Mouse (Mus musculus): ENCODE measurements around the gene Ehbp1.

Gene Ehbp1

DNA sequence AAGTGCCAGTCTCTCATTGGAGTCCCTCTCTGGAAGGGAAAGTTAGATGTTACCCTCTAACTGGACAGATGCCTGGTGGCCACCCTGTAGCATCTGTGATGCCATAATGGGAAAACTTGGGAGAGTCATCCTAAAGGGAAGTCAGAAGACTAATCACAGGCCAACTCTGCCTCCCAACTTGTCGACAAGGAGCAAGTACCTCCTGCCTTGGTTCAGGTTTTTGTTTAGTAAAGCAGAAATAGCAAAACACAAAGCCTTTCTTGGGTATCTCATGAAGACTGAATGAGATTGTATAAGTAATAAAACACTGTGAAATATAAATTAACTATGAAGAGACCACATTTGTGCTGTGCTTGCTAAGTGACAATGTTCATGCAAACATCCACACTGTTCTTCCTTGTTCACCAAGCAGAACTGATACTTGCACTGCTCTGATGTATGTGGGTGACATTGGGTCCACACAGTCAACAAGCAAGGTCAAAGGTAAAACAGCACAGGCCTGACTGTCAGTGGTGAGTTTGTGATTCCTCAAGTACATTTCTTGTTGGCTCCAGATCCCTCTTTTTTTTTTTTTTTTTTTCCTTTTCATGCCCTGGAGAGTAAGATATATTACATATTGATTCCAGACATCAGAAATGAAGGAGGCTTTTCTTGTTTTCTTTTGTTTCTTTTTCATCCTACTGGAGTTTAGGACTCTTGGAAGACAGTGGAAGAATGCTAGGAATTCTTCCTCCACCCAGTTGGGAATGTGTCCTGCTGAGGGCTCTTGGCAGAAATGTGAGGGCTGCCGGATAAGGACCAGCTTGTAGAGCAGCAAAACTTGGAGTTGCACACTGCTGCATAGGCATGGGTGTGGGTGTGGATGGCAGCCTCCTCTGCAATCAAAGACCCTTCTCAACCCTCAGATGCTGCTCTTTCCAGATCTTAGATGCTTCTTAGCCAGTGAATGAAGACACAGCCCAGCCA lies at the start of gene Ehbp1:
Gene Ehbp1, minus strand, starts transcription at position 51 of the 966 bp plus-strand sequence.
- DNase-seq (ENCODE audit: low read depth, low spot score), result peak; percentile 35

DNA sequence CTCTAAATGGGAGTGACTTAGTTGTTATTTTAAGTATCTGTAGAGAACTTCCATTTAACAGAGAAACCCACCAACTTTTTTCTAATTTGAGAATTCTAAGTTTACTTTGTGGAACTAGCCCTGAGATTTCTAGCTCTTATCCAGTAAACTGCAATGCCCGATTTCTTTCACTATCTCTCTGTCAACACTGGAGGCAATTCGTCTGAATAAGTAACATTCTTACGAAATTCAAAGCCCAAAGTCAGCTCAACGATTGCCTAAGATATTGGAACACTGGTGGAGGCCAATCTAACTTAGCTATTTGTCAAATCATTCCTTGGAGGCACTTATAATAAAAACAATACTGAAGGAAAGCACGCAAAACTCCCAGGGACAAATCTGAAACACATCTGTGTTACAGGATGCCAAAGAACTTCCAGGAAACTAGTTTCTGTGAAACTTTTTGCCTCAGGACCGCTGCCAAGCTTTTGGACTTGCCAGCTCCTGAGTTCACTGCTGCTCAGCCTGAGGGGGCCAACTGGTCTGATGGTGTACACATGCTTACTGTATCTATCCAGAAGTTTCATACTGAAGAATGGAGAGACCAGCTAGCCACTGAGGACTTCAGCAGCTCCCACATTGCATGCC lies 45.5 kb upstream of the Ehbp1 start:
- peak; percentile 84 for DNase-seq (ENCODE audit: low read depth, low spot score)

- DNase-seq (ENCODE audit: low read depth, low spot score), result no peak
Observed at GRCm38 (mm10) chr11:22383532-22383931, 41.4 kb upstream of the Ehbp1 start.

GRCm38 (mm10) chr11:22374811-22375210 lies 32.7 kb upstream of the Ehbp1 start:
- DNase-seq (ENCODE audit: low read depth, low spot score), result no peak

GRCm38 (mm10) chr11:22373290-22373674 lies 31.2 kb upstream of the Ehbp1 start:
- no peak for DNase-seq (ENCODE audit: low read depth, low spot score)

- no peak for DNase-seq (ENCODE audit: low read depth, low spot score)
Observed at GRCm38 (mm10) chr11:22372609-22373289, 30.7 kb upstream of the Ehbp1 start.

GRCm38 (mm10) chr11:22369841-22370240 lies 27.7 kb upstream of the Ehbp1 start:
- DNase-seq (ENCODE audit: low read depth, low spot score), result peak; percentile 51

GRCm38 (mm10) chr11:22368621-22369020 lies 26.5 kb upstream of the Ehbp1 start:
- DNase-seq (ENCODE audit: low read depth, low spot score), result no peak

- DNase-seq (ENCODE audit: low read depth, low spot score), result no peak
Observed at GRCm38 (mm10) chr11:22366486-22366885, 24.4 kb upstream of the Ehbp1 start.

- DNase-seq (ENCODE audit: low read depth, low spot score), result no peak
Observed at GRCm38 (mm10) chr11:22353962-22354621, 12.0 kb upstream of the Ehbp1 start.

DNA sequence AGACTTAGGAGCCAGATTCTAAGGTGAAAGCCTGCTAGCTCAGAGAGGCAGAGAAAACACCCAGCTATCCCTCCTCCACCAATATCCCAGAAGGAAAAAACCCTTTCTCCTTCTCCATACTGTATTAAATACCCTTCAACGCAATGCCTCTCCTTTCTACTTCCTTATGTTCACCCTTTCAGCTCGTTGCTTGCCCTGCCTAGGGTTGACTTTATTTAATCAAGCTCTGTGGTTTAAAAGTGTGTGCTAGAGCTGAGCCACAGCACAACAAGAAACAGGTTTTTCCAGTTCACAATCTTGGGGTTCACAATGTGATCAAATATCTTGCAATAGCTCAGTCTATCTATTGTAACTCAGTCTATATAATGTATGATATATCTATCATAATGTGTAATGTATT lies 7.9 kb upstream of the Ehbp1 start:
- DNase-seq (ENCODE audit: low read depth, low spot score), result no peak

DNA sequence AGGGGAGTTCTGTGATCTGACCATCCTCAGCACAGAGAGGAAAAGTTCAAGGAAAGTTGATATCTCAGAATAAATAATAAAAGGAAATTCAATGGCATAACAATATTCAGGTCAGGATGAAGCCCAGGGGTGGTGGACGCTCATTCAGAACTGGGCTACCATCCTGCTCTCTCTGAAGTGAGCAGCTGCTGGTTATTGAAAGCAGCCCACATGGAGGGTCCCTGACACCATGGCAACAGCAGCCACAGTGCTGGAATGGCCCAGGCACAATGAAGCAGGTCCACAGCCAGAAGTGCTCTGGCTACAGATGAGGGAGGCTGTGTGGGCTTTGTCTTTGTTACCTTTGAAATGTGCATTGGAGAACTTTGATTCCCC lies 6.4 kb upstream of the Ehbp1 start:
- no peak for DNase-seq (ENCODE audit: low read depth, low spot score)

- DNase-seq (ENCODE audit: low read depth, low spot score), result peak; percentile 21
Observed at GRCm38 (mm10) chr11:22347651-22348535, 5.8 kb upstream of the Ehbp1 start.

- DNase-seq (ENCODE audit: low read depth, low spot score), result no peak
Observed at GRCm38 (mm10) chr11:22327302-22327910, 14.7 kb downstream of the Ehbp1 start.

- peak; percentile 42 for DNase-seq (ENCODE audit: low read depth, low spot score)
Observed at GRCm38 (mm10) chr11:22317824-22318411, 24.2 kb downstream of the Ehbp1 start.

- peak; percentile 4 for DNase-seq (ENCODE audit: low read depth, low spot score)
Observed at GRCm38 (mm10) chr11:22315801-22316200, 26.3 kb downstream of the Ehbp1 start.

GRCm38 (mm10) chr11:22301164-22301563 lies 40.9 kb downstream of the Ehbp1 start:
- DNase-seq (ENCODE audit: low read depth, low spot score), result no peak

DNA sequence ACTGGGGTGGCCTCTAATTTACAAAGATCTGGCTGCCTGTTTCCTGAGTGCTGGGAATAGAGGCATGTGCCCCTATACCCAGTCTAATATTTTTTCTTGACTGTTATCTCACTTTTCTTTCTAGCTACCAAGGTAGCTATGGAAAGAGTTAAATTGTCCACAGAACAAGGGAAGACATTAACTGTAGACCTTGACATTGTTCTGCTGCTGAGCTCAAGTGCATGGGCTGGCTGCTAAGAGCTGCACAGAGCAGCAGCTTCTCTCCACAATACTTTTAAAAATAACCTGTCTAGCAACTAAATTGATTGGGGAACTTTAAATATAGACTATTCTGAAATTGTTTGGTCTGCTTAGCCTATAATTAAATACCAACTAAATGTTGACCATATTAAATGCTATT lies 52.9 kb downstream of the Ehbp1 start:
- DNase-seq (ENCODE audit: low read depth, low spot score), result no peak

- no peak for DNase-seq (ENCODE audit: low read depth, low spot score)
Observed at GRCm38 (mm10) chr11:22287513-22287900, 54.6 kb downstream of the Ehbp1 start.

Data from skeletal muscle tissue, adult 2 months (tissue).